Mouse (Mus musculus): ENCODE data around the gene Setdb2. TPM values are rescaled to one million over a fixed set of nuclear protein-coding genes. Genes with fewer than 3 reads are reported as not detected.
A peak's percentile ranks its signal among the peaks of the same experiment; 100 is the strongest.

Gene Setdb2
- polyA plus RNA-seq (2016; fragmentation: Nextera tagmentation; extraction: Ambion mirVana) = 12.5 and 12.7 TPM in 2 replicates

DNA sequence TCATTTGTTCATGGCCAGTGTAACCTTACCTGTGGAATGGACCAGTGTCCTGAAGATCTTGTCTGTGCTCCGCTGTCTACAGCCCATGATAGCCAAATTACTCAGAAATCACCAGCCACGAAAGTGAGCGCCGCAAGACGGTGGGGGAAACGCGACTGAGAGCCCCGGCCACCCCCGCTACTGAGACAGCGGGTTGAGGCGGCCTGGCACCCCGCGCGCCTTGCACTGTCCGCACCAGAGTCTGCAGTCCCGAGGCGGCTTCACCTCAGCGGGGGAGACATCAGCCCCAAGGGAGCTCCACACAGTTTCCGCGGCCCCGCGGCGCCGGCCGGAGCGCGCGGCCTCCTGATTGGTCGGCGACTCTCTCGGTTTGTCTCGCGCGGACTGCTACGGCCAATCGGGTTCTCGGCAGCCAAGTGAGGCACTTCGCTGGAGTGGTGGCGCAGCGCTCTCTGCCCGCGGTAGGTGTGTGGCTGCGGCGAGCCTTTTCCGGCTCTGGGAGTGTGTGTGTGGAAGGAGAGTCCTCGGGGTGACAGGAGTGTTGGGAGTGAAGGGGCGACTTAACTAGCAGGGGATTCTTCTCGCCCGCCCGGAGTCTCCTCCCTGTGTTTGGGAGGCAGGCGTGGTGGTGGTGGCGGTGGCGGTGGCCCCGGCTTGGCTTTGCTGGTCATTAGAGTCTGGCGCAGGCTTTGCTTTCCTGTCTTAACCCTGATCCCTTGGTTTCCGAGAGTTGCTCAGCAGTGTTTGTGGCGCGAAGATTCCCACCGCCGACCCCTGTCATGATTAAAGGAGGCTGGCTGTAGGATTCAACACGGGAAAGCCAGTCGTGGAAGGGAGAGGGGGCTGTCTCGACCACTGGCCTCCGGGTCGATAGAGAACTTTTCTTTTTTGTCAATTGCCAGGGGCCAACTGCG, at the start of gene Setdb2, which contains the start of gene Cab39l:
Setdb2 (minus strand) TSS at position 327 of the 914 bp plus-strand sequence.
Cab39l (plus strand) TSS at position 415 of the 914 bp plus-strand sequence.
- Histone ChIP-seq H3K9me3 (no peaks in the 10 kb centered on the region), H3K4me3 (peak within 1 kb of the TSS; percentile 85), H3K4me2 (replicated peaks) (peak within 1 kb of the TSS; percentile 62), H3K4me1 (no peaks in the 10 kb centered on the region; the same call in 1 of the 2 replicates), H3K27ac (peak within 1 kb of the TSS; percentile 84), H3K9ac (peak within 1 kb of the TSS; percentile 75), H3K36me3 (no peaks in the 10 kb centered on the region), H3K27me3 (no peaks in the 10 kb centered on the region)
- WGBS = under 1% methylated on average over 65 of the region's 66 CpGs
- peak; percentile 99 for ATAC-seq (ENCODE audit: insufficient number of reproducible peaks, insufficient read depth, low FRiP score, low TSS enrichment)

GRCm38 (mm10) chr14:59485247-59485810, 44.6 kb upstream of the Setdb2 start:
- no peaks in the 10 kb centered on the region for H3K27me3 ChIP-seq
- H3K27ac ChIP-seq = no peak overlapping the region
- H3K4me3 ChIP-seq = no peak overlapping the region
- H3K4me2 ChIP-seq (replicated peaks) = no peak overlapping the region
- H3K36me3 ChIP-seq = no peaks in the 10 kb centered on the region
- ATAC-seq (ENCODE audit: insufficient number of reproducible peaks, insufficient read depth, low FRiP score, low TSS enrichment) = no peak
- 92% methylated on average over 4 of the region's 4 CpGs for WGBS
- no peaks in the 10 kb centered on the region for H3K9me3 ChIP-seq
- H3K9ac ChIP-seq = no peak overlapping the region
- no peaks in the 10 kb centered on the region for H3K4me1 ChIP-seq

GRCm38 (mm10) chr14:59478699-59479098, 38.0 kb upstream of the Setdb2 start:
- H3K9ac ChIP-seq = no peak overlapping the region
- H3K9me3 ChIP-seq = no peaks in the 10 kb centered on the region
- ATAC-seq (ENCODE audit: insufficient number of reproducible peaks, insufficient read depth, low FRiP score, low TSS enrichment) = no peak
- no peak overlapping the region for H3K4me3 ChIP-seq
- no peak overlapping the region for H3K4me2 ChIP-seq (replicated peaks)
- WGBS = 66% methylated on average over 6 of the region's 6 CpGs
- H3K27me3 ChIP-seq = no peaks in the 10 kb centered on the region
- H3K27ac ChIP-seq = no peak overlapping the region
- H3K4me1 ChIP-seq = no peaks in the 10 kb centered on the region
- no peaks in the 10 kb centered on the region for H3K36me3 ChIP-seq

DNA sequence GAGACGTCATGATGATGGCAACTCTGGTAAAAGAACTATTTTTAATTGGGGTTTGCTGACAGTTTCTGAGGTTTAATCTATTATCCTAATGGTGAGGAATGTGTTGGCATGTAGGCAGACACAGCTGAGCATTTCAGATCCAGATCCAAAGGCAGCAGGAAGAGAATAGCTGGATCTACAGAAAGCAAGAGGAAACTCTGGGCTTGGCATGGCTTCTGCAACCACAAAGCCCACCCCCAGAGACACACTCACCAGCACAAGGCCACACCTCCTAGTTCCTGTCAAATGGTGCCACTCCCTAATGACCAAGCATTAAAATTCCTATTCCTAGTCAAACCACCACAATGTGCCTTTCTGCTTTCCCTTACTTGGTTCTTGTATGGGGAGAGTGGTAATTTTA, 30.1 kb upstream of the Setdb2 start:
- H3K4me1 ChIP-seq = no peaks in the 10 kb centered on the region
- WGBS = 91% methylated on average over 1 of the region's 1 CpGs
- H3K36me3 ChIP-seq = no peaks in the 10 kb centered on the region
- H3K27me3 ChIP-seq = no peaks in the 10 kb centered on the region
- no peak overlapping the region for H3K4me2 ChIP-seq (replicated peaks)
- H3K9me3 ChIP-seq = no peaks in the 10 kb centered on the region
- no peak overlapping the region for H3K4me3 ChIP-seq
- no peak for ATAC-seq (ENCODE audit: insufficient number of reproducible peaks, insufficient read depth, low FRiP score, low TSS enrichment)
- no peak overlapping the region for H3K27ac ChIP-seq
- H3K9ac ChIP-seq = no peak overlapping the region

GRCm38 (mm10) chr14:59467798-59468197, 27.1 kb upstream of the Setdb2 start:
- H3K4me1 ChIP-seq = no peaks in the 10 kb centered on the region
- no peak overlapping the region for H3K4me3 ChIP-seq
- no peak overlapping the region for H3K4me2 ChIP-seq (replicated peaks)
- no peak overlapping the region for H3K27ac ChIP-seq
- 70% methylated on average over 1 of the region's 1 CpGs for WGBS
- H3K9ac ChIP-seq = no peak overlapping the region
- ATAC-seq (ENCODE audit: insufficient number of reproducible peaks, insufficient read depth, low FRiP score, low TSS enrichment) = no peak
- no peaks in the 10 kb centered on the region for H3K9me3 ChIP-seq
- H3K36me3 ChIP-seq = no peaks in the 10 kb centered on the region
- H3K27me3 ChIP-seq = no peaks in the 10 kb centered on the region

- Histone ChIP-seq H3K9me3 (no peaks in the 10 kb centered on the region), H3K27ac (no peak overlapping the region), H3K27me3 (no peaks in the 10 kb centered on the region), H3K4me3 (no peak overlapping the region), H3K36me3 (no peaks in the 10 kb centered on the region), H3K4me1 (no peaks in the 10 kb centered on the region), H3K9ac (no peak overlapping the region), H3K4me2 (replicated peaks) (no peak overlapping the region)
- ATAC-seq (ENCODE audit: insufficient number of reproducible peaks, insufficient read depth, low FRiP score, low TSS enrichment) = no peak
- 91% methylated on average over 2 of the region's 2 CpGs for WGBS
These were observed 25.8 kb upstream of the Setdb2 start for GRCm38 (mm10) chr14:59466503-59466902.

GRCm38 (mm10) chr14:59447981-59448380, 7.3 kb upstream of the Setdb2 start:
- no peak overlapping the region for H3K4me2 ChIP-seq (replicated peaks)
- no peak overlapping the region for H3K4me3 ChIP-seq
- no peak overlapping the region for H3K9ac ChIP-seq
- ATAC-seq (ENCODE audit: insufficient number of reproducible peaks, insufficient read depth, low FRiP score, low TSS enrichment) = no peak
- H3K36me3 ChIP-seq = no peaks in the 10 kb centered on the region
- H3K4me1 ChIP-seq = no peaks in the 10 kb centered on the region
- H3K9me3 ChIP-seq = no peaks in the 10 kb centered on the region
- no peak overlapping the region for H3K27ac ChIP-seq
- no peaks in the 10 kb centered on the region for H3K27me3 ChIP-seq

GRCm38 (mm10) chr14:59445421-59445820, 4.7 kb upstream of the Setdb2 start:
- no peak for ATAC-seq (ENCODE audit: insufficient number of reproducible peaks, insufficient read depth, low FRiP score, low TSS enrichment)
- H3K4me1 ChIP-seq = no peaks in the 10 kb centered on the region
- no peaks in the 10 kb centered on the region for H3K27me3 ChIP-seq
- H3K36me3 ChIP-seq = no peaks in the 10 kb centered on the region
- no peak overlapping the region for H3K4me2 ChIP-seq (replicated peaks)
- no peak overlapping the region for H3K27ac ChIP-seq
- WGBS = 98% methylated on average over 1 of the region's 1 CpGs
- H3K4me3 ChIP-seq = no peak overlapping the region
- no peak overlapping the region for H3K9ac ChIP-seq
- no peaks in the 10 kb centered on the region for H3K9me3 ChIP-seq

GRCm38 (mm10) chr14:59441472-59441805, 755 bp upstream of the Setdb2 start:
- no peaks in the 10 kb centered on the region; the same call in 1 of the 2 replicates for H3K4me1 ChIP-seq
- H3K27ac ChIP-seq = peak overlapping the region; percentile 84; the same call in 1 of the 2 replicates
- H3K4me3 ChIP-seq = peak overlapping the region; percentile 85
- 19% methylated on average over 6 of the region's 6 CpGs for WGBS
- H3K9ac ChIP-seq = peak overlapping the region; percentile 75
- H3K36me3 ChIP-seq = no peaks in the 10 kb centered on the region
- no peaks in the 10 kb centered on the region for H3K9me3 ChIP-seq
- H3K4me2 ChIP-seq (replicated peaks) = peak overlapping the region; percentile 62
- H3K27me3 ChIP-seq = no peaks in the 10 kb centered on the region
- no peak for ATAC-seq (ENCODE audit: insufficient number of reproducible peaks, insufficient read depth, low FRiP score, low TSS enrichment)

GRCm38 (mm10) chr14:59440039-59440438, 645 bp downstream of the Setdb2 start:
- no peaks in the 10 kb centered on the region for H3K27me3 ChIP-seq
- ATAC-seq (ENCODE audit: insufficient number of reproducible peaks, insufficient read depth, low FRiP score, low TSS enrichment) = no peak
- peak overlapping the region; percentile 62 for H3K4me2 ChIP-seq (replicated peaks)
- no peak overlapping the region for H3K27ac ChIP-seq
- no peaks in the 10 kb centered on the region; the same call in 1 of the 2 replicates for H3K4me1 ChIP-seq
- WGBS = 29% methylated on average over 7 of the region's 7 CpGs
- no peaks in the 10 kb centered on the region for H3K9me3 ChIP-seq
- H3K9ac ChIP-seq = peak overlapping the region; percentile 75; the same call in 1 of the 2 replicates
- H3K4me3 ChIP-seq = peak overlapping the region; percentile 85
- H3K36me3 ChIP-seq = no peaks in the 10 kb centered on the region

DNA sequence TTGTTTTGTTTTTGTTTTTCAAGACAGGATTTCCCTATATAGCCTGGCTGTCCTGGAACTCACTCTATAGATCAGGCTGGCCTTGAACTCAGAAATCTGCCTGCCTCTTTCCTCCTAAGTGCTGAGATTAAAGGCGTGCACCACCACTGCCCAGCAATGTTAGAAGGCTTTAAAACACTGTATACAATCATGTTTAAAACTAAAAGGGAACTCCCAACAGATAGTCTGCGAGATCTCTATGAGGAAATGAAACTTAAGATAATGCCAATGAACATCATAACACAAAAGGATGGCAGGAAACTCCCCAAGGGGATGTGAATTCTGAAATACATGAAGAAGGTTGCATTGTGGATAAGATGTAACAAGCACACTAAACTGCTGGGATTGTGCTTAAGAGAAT, 2.2 kb downstream of the Setdb2 start:
- no peaks in the 10 kb centered on the region for H3K9me3 ChIP-seq
- ATAC-seq (ENCODE audit: insufficient number of reproducible peaks, insufficient read depth, low FRiP score, low TSS enrichment) = no peak
- no peak overlapping the region for H3K9ac ChIP-seq
- no peaks in the 10 kb centered on the region; the same call in 1 of the 2 replicates for H3K4me1 ChIP-seq
- no peak overlapping the region for H3K4me3 ChIP-seq
- no peak overlapping the region for H3K4me2 ChIP-seq (replicated peaks)
- no peaks in the 10 kb centered on the region for H3K27me3 ChIP-seq
- no peaks in the 10 kb centered on the region for H3K36me3 ChIP-seq
- no peak overlapping the region for H3K27ac ChIP-seq
- WGBS = 84% methylated on average over 2 of the region's 2 CpGs

GRCm38 (mm10) chr14:59437398-59437797, 3.3 kb downstream of the Setdb2 start:
- H3K4me2 ChIP-seq (replicated peaks) = no peak overlapping the region
- no peaks in the 10 kb centered on the region for H3K36me3 ChIP-seq
- WGBS = 84% methylated on average over 3 of the region's 3 CpGs

More at GRCm38 (mm10) chr14:59437398-59437797, 3.3 kb downstream of the Setdb2 start:
- ATAC-seq (ENCODE audit: insufficient number of reproducible peaks, insufficient read depth, low FRiP score, low TSS enrichment) = no peak
- Histone ChIP-seq H3K9me3 (no peaks in the 10 kb centered on the region), H3K4me1 (no peaks in the 10 kb centered on the region; the same call in 1 of the 2 replicates), H3K4me3 (no peak overlapping the region), H3K9ac (no peak overlapping the region), H3K27ac (no peak overlapping the region), H3K27me3 (no peaks in the 10 kb centered on the region)
